Mouse (Mus musculus): ENCODE results near the gene Setd5. TPM values are rescaled to one million over a fixed set of nuclear protein-coding genes. Genes with fewer than 3 reads are reported as not detected.
A peak's percentile ranks its signal among the peaks of the same experiment; 100 is the strongest.

The Setd5 gene
- polyA plus RNA-seq (2012; ENCODE audit: insufficient read depth, insufficient read length, missing spikeins), result 17.0 and 19.0 TPM in 2 replicates

- peak within 1 kb of the TSS; percentile 89 for H3K4me3 ChIP-seq (ENCODE audit: insufficient read depth, low read depth, low read length)
- H3K4me1 ChIP-seq (ENCODE audit: control insufficient read depth, insufficient read depth, insufficient read length, low read length), result peaks cover 10% of the 10 kb centered on the region
- peak within 1 kb of the TSS; percentile 97 for H3K27ac ChIP-seq (replicated peaks; ENCODE audit: low read depth, low read length)
These were observed at the start of gene Setd5 for GRCm38 (mm10) chr6:113076686-113077516. TSS of gene Setd5 (plus strand) at chr6:113077365.

- Histone ChIP-seq H3K27ac (replicated peaks; ENCODE audit: low read depth, low read length) (no peak overlapping the region), H3K4me1 (ENCODE audit: control insufficient read depth, insufficient read depth, insufficient read length, low read length) (peaks cover 4% of the 10 kb centered on the region), H3K4me3 (ENCODE audit: insufficient read depth, low read depth, low read length) (no peak overlapping the region)
These were observed 49.7 kb upstream of the Setd5 start for GRCm38 (mm10) chr6:113027446-113027845.

DNA sequence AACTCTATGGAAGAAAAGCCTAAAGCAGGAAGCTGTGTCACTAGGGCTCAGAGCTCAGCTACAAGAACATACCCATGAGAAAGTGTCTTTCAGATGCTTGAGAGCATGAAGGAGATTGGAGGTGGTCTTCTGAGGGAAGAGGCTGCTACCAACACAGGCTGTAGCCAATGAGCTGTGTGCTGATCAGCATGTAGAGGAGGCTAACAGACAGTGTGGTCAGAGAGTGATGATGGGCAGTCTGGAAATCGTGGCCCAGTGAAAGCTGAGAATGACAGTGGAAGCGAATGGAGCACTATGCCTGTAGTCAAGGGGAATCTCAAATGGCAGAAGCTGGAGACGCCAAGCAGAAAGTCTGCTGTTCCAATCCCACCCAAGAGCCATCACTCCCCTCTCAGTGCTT lies 48.2 kb upstream of the Setd5 start:
- no peak overlapping the region for H3K4me3 ChIP-seq (ENCODE audit: insufficient read depth, low read depth, low read length)

GRCm38 (mm10) chr6:113030553-113030952 lies 46.6 kb upstream of the Setd5 start:
- Histone ChIP-seq H3K4me3 (ENCODE audit: insufficient read depth, low read depth, low read length) (no peak overlapping the region), H3K27ac (replicated peaks; ENCODE audit: low read depth, low read length) (no peak overlapping the region), H3K4me1 (ENCODE audit: control insufficient read depth, insufficient read depth, insufficient read length, low read length) (no peaks in the 10 kb centered on the region)

More for the DNA sequence above, 48.2 kb upstream of the Setd5 start:
- H3K4me1 ChIP-seq (ENCODE audit: control insufficient read depth, insufficient read depth, insufficient read length, low read length), result no peaks in the 10 kb centered on the region
- H3K27ac ChIP-seq (replicated peaks; ENCODE audit: low read depth, low read length), result no peak overlapping the region

DNA sequence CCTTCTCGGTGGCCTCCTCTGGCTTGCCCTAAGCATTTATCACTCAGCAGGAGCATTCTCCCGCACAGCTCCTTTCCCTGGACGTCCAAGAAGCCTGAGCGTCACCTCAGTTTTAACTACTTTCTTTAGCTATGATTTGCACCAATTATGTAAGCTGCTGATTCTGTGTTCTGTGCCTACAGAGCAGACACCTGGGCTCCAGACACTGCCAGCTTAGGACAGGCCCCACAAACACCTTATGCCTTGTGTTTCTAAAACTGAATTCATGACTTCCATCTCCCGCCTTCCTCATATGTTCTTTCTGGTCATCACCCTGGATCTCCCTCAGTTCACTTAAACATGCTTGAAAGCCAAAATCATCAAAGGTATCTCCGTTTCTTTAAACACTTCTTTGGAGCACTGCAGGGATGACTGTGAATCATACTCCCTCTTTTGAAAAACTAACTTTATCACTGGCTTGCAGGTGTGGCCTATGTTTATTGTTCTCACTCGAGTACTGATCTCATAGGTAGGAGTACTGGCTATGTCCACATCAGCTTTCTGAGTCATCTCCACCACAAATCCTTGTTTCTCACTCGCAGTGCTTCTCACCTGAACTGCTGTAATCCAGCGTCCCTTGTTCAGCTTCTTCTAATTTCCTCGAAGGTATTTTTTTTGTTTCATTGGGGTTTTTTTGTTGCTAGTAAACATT lies 46.0 kb upstream of the Setd5 start:
- Histone ChIP-seq H3K4me1 (ENCODE audit: control insufficient read depth, insufficient read depth, insufficient read length, low read length) (no peaks in the 10 kb centered on the region), H3K27ac (replicated peaks; ENCODE audit: low read depth, low read length) (no peak overlapping the region), H3K4me3 (ENCODE audit: insufficient read depth, low read depth, low read length) (no peak overlapping the region)

DNA sequence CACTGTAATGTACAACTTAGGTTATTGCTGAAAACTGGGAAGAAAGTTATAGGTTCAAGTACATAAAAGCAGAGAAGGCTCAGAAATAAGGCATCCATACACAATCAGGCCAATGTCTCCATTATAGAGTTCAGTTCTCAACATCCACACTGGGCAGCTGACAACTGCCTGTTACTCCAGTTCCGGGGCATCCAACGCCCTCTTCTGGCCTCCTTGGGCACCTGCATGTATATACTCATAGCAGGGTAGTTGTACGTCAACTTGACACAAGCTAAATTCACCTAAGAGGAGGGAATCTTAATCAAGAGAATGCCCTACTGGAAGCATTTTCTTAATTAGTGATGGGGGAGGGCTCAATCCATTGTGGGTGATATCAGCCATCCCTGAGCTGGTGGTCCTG lies 45.0 kb upstream of the Setd5 start:
- H3K4me1 ChIP-seq (ENCODE audit: control insufficient read depth, insufficient read depth, insufficient read length, low read length), result no peaks in the 10 kb centered on the region
- H3K4me3 ChIP-seq (ENCODE audit: insufficient read depth, low read depth, low read length), result no peak overlapping the region
- H3K27ac ChIP-seq (replicated peaks; ENCODE audit: low read depth, low read length), result no peak overlapping the region

- Histone ChIP-seq H3K27ac (replicated peaks; ENCODE audit: low read depth, low read length) (no peak overlapping the region), H3K4me1 (ENCODE audit: control insufficient read depth, insufficient read depth, insufficient read length, low read length) (no peaks in the 10 kb centered on the region), H3K4me3 (ENCODE audit: insufficient read depth, low read depth, low read length) (no peak overlapping the region)
These were observed 44.0 kb upstream of the Setd5 start for GRCm38 (mm10) chr6:113033185-113033584.

DNA sequence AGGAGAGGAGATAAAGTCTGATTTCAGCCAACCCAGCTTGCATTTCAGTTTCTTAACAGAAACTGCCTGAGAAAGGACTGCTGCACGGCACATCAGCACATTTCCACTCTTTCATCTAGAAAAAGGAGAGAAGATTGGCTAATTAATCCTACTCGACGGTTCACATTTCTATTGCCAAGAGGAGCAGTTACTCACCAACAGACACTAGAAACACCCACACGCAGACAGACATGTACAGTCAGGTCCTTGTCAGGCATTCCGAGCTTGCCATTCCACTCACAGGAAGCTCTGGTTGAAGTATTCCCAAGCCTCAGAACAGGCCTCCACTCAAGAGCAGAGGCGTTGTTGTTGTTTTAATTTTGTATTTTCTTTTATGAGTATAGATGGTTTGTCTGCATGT lies 42.7 kb upstream of the Setd5 start:
- no peak overlapping the region for H3K4me3 ChIP-seq (ENCODE audit: insufficient read depth, low read depth, low read length)
- no peak overlapping the region for H3K27ac ChIP-seq (replicated peaks; ENCODE audit: low read depth, low read length)
- no peaks in the 10 kb centered on the region for H3K4me1 ChIP-seq (ENCODE audit: control insufficient read depth, insufficient read depth, insufficient read length, low read length)

- H3K4me1 ChIP-seq (ENCODE audit: control insufficient read depth, insufficient read depth, insufficient read length, low read length), result no peaks in the 10 kb centered on the region
- H3K4me3 ChIP-seq (ENCODE audit: insufficient read depth, low read depth, low read length), result no peak overlapping the region
- peak overlapping the region; percentile 6; the same call in 1 of the 2 replicates for H3K27ac ChIP-seq (replicated peaks; ENCODE audit: low read depth, low read length)
These were observed 40.5 kb upstream of the Setd5 start for GRCm38 (mm10) chr6:113036463-113037175.

DNA sequence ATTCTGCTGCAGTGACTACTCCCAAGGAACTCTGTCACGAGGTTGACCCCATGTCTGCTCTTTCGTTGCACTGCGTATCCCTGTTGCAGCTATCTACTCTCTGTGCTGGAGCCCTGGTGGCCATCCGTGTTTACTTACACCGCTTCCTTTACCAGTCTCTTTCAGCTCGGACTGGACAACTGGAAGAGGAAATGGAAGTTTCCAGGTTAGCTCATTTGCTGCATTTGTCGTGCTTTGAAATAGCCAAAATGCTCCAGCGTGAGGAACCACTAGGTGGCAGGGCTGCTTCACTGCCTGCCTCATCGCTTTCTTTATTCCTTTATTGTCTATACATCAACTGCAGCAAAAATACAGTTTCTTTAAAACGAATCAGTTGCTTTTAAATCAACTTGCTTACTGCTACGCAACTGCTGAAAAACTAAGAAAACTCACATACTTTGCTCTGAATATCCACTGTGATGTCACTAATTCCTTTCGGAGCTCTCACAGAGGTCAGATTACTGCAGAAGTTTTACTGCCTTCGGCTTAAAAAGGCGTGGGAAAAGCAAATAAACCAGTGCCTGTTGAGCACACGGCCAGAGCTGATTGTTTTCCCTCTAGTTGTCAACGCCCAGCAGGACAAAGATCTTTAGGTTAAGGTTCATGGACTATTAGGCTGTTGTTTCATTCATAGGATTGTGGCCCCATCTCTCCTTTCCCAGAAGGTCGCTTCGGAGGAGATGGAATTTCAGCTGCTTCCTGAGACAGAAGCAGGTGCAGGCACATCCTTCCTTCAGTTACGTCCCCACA lies 39.0 kb upstream of the Setd5 start:
- Histone ChIP-seq H3K4me3 (ENCODE audit: insufficient read depth, low read depth, low read length) (peak overlapping the region; percentile 49), H3K4me1 (ENCODE audit: control insufficient read depth, insufficient read depth, insufficient read length, low read length) (no peaks in the 10 kb centered on the region), H3K27ac (replicated peaks; ENCODE audit: low read depth, low read length) (peak overlapping the region; percentile 90)

GRCm38 (mm10) chr6:113038735-113039058 lies 38.5 kb upstream of the Setd5 start:
- Histone ChIP-seq H3K4me3 (ENCODE audit: insufficient read depth, low read depth, low read length) (peak overlapping the region; percentile 21), H3K27ac (replicated peaks; ENCODE audit: low read depth, low read length) (peak overlapping the region; percentile 90), H3K4me1 (ENCODE audit: control insufficient read depth, insufficient read depth, insufficient read length, low read length) (no peaks in the 10 kb centered on the region)

DNA sequence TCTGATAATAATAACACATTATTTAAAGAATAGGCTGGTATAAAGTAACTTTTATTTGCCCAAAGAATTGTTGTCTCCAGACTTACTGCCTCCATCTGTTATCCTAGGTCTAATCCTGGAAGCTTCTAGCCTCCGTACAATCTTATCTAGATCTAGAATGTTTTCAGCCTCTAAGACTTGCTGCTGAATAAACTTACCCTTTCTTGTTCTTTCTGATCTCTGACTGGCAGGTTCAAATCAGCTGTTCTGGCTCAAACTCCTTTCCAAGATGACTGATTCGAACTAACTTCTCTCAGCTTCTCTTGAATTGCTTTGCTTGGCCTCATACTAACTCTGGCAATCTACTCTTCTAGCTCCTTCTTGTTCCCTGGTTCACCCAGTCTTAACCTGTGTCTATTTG lies 36.8 kb upstream of the Setd5 start:
- no peak overlapping the region for H3K4me3 ChIP-seq (ENCODE audit: insufficient read depth, low read depth, low read length)
- H3K27ac ChIP-seq (replicated peaks; ENCODE audit: low read depth, low read length), result no peak overlapping the region
- no peaks in the 10 kb centered on the region for H3K4me1 ChIP-seq (ENCODE audit: control insufficient read depth, insufficient read depth, insufficient read length, low read length)

GRCm38 (mm10) chr6:113041215-113041990 lies 35.8 kb upstream of the Setd5 start:
- H3K4me3 ChIP-seq (ENCODE audit: insufficient read depth, low read depth, low read length), result no peak overlapping the region
- no peaks in the 10 kb centered on the region for H3K4me1 ChIP-seq (ENCODE audit: control insufficient read depth, insufficient read depth, insufficient read length, low read length)

DNA sequence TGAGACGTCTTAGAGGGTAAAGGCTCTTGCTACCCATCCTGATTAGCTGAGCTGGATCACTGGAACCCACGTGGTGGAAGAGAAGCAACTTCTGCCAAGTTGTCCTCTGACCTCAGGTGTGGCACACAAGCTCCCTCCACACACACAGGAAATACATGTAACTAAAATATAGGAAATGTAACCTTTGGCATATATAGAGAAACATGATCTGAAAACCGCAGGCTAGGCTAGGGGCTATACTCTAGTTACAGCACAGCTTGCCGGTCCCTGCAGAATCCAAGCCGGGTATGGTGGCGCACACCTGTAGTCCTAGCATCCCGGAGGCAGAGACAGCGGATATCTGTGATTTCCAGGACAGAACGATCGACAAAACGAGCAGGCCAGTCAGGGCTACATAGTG lies 31.6 kb upstream of the Setd5 start:
- Histone ChIP-seq H3K4me1 (ENCODE audit: control insufficient read depth, insufficient read depth, insufficient read length, low read length) (peaks cover 4% of the 10 kb centered on the region; the same call in 1 of the 2 replicates), H3K27ac (replicated peaks; ENCODE audit: low read depth, low read length) (peak overlapping the region; percentile 94), H3K4me3 (ENCODE audit: insufficient read depth, low read depth, low read length) (peak overlapping the region; percentile 75)

More at GRCm38 (mm10) chr6:113041215-113041990, 35.8 kb upstream of the Setd5 start:
- no peak overlapping the region for H3K27ac ChIP-seq (replicated peaks; ENCODE audit: low read depth, low read length)

Measured in brown adipose tissue, adult 24 weeks (tissue).